Mouse (Mus musculus) MEL (cell line): ENCODE results near the gene Lilr4b. TPM values are rescaled to one million over a fixed set of nuclear protein-coding genes. Genes with fewer than 3 reads are reported as not detected.
A peak's percentile ranks its signal among the peaks of the same experiment; 100 is the strongest.
"Not testable (repeated sequence)": the region's sequence is repeated elsewhere in the genome, so short reads cannot be mapped to it uniquely, and the experiment has no call there.

ENCODE experiments used
- DNase-seq: peaks from one replicate; pipeline ENCODE4 v3.0.0; 2011; ENCODE audit warnings: low read depth, low spot score
- H3K27ac ChIP-seq: 2 replicates; pipeline ENCODE4 v1.5.1; 2012; ENCODE audit warnings: low read depth, mild to moderate bottlenecking, control low read depth, low read length, moderate library complexity; ENCODE audit not compliant: control insufficient read depth
- H3K27me3 ChIP-seq, 2 experiments: fragments of 150-350 bp in 1 of 2; sonication (generic) in 1 of 2; 2 replicates each; pipeline ENCODE4 v1.6.1; 2012; ENCODE audit warnings: low read length in 2 of 2, mild to moderate bottlenecking in 2 of 2, improper control_type of control experiment in 1 of 2, moderate library complexity in 1 of 2; ENCODE audit not compliant: insufficient read depth in 2 of 2, control insufficient read depth in 1 of 2
- H3K36me3 ChIP-seq, 2 experiments: 2 replicates each; pipeline ENCODE4 v1.6.1; 2012 to 2014; ENCODE audit warnings: low read length in 2 of 2, improper control_type of control experiment in 1 of 2, inconsistent platforms in 1 of 2, mild to moderate bottlenecking in 1 of 2; ENCODE audit not compliant: insufficient read depth in 2 of 2, control insufficient read depth in 1 of 2
- H3K4me1 ChIP-seq, 2 experiments: fragments of 150-350 bp in 1 of 2; sonication (generic) in 1 of 2; 2 replicates each; pipeline ENCODE4 v1.6.1; 2012; ENCODE audit warnings: low read length in 2 of 2, improper control_type of control experiment in 1 of 2, mild to moderate bottlenecking in 1 of 2; ENCODE audit not compliant: insufficient read depth in 2 of 2, control insufficient read depth in 1 of 2
- H3K4me3 ChIP-seq, 2 experiments: fragments of 150-350 bp in 1 of 2; sonication (generic) in 1 of 2; 2 replicates each; pipeline ENCODE4 v1.5.1; 2012; ENCODE audit warnings: low read depth in 2 of 2, low read length in 2 of 2, mild to moderate bottlenecking in 2 of 2, moderate library complexity in 2 of 2, control low read depth in 1 of 2, improper control_type of control experiment in 1 of 2; ENCODE audit not compliant: control insufficient read depth in 1 of 2, insufficient read depth in 1 of 2
- H3K79me2 ChIP-seq: 2 replicates; pipeline ENCODE4 v1.6.1; 2012; ENCODE audit warnings: mild to moderate bottlenecking, low read length, moderate library complexity; ENCODE audit not compliant: control insufficient read depth, poor library complexity, insufficient read depth
- H3K9ac ChIP-seq: 2 replicates; pipeline ENCODE4 v1.6.1; 2012; ENCODE audit warnings: low read depth, mild to moderate bottlenecking, control low read depth, low read length, moderate library complexity; ENCODE audit not compliant: control insufficient read depth, poor library complexity, severe bottlenecking
- H3K9me3 ChIP-seq: fragments of 150-350 bp; sonication (generic); replicated peaks from 2 replicates; pipeline ENCODE4 v1.6.1; 2012; ENCODE audit warnings: mild to moderate bottlenecking, low read length, improper control_type of control experiment, moderate library complexity; ENCODE audit not compliant: insufficient read depth
- BHLHE40 ChIP-seq: IDR thresholded peaks from 2 replicates; pipeline ENCODE4 v1.6.1; 2012; ENCODE audit warnings: low read depth, mild to moderate bottlenecking, inconsistent platforms, low read length, improper control_type of control experiment, borderline replicate concordance
- CHD1 ChIP-seq: IDR thresholded peaks from 2 replicates; pipeline ENCODE4 v1.6.1; 2012; ENCODE audit warnings: low read depth, mild to moderate bottlenecking, inconsistent platforms, low read length, improper control_type of control experiment
- CTCF ChIP-seq, 3 experiments: IDR thresholded peaks in 2 of 3; conservative IDR thresholded peaks in 1 of 3; 2 replicates each; pipeline ENCODE4 v1.5.1; 2011 to 2012; ENCODE audit warnings: low read length in 3 of 3, low read depth in 2 of 3, mild to moderate bottlenecking in 2 of 3, improper control_type of control experiment in 1 of 3, inconsistent platforms in 1 of 3, mixed read lengths in 1 of 3, moderate library complexity in 1 of 3; ENCODE audit not compliant: control insufficient read depth in 1 of 3, insufficient read depth in 1 of 3, poor library complexity in 1 of 3, severe bottlenecking in 1 of 3
- E2F4 ChIP-seq: IDR thresholded peaks from 2 replicates; pipeline ENCODE4 v1.6.1; 2011; ENCODE audit warnings: low read depth, low read length, improper control_type of control experiment, borderline replicate concordance
- ELF1 ChIP-seq: IDR thresholded peaks from 2 replicates; pipeline ENCODE4 v1.6.1; 2014; ENCODE audit warnings: low read depth, mild to moderate bottlenecking, inconsistent platforms, low read length, improper control_type of control experiment, moderate library complexity
- EP300 ChIP-seq, 2 experiments: IDR thresholded peaks; 2 replicates each; pipeline ENCODE4 v1.6.1; 2011; ENCODE audit warnings: improper control_type of control experiment in 2 of 2, low read length in 2 of 2, low read depth in 1 of 2, mild to moderate bottlenecking in 1 of 2
- ETS1 ChIP-seq: IDR thresholded peaks from 2 replicates; pipeline ENCODE4 v1.6.1; 2012; ENCODE audit warnings: low read depth, mild to moderate bottlenecking, inconsistent platforms, low read length, improper control_type of control experiment, moderate library complexity
- GABPA ChIP-seq: IDR thresholded peaks from 2 replicates; pipeline ENCODE4 v1.6.1; 2012; ENCODE audit warnings: low read depth, mild to moderate bottlenecking, inconsistent platforms, low read length, improper control_type of control experiment, moderate library complexity
- HCFC1 ChIP-seq: IDR thresholded peaks from 2 replicates; pipeline ENCODE4 v1.6.1; 2012; ENCODE audit warnings: low read depth, mild to moderate bottlenecking, inconsistent platforms, low read length, improper control_type of control experiment, moderate library complexity
- JUND ChIP-seq: IDR thresholded peaks from 2 replicates; pipeline ENCODE4 v1.6.1; 2011; ENCODE audit warnings: low read depth, mild to moderate bottlenecking, improper control_type of control experiment, low read length
- MAFK ChIP-seq: IDR thresholded peaks from 2 replicates; pipeline ENCODE4 v1.6.1; 2011; ENCODE audit warnings: low read depth, mild to moderate bottlenecking, low read length, improper control_type of control experiment, borderline replicate concordance
- MAX ChIP-seq: IDR thresholded peaks from 2 replicates; pipeline ENCODE4 v1.6.1; 2011; ENCODE audit warnings: low read length, improper control_type of control experiment
- MAZ ChIP-seq: IDR thresholded peaks from 2 replicates; pipeline ENCODE4 v1.6.1; 2012; ENCODE audit warnings: low read depth, mild to moderate bottlenecking, inconsistent platforms, low read length, improper control_type of control experiment
- MEF2A ChIP-seq: IDR thresholded peaks from 2 replicates; pipeline ENCODE4 v1.6.1; 2014; ENCODE audit warnings: low read depth, mild to moderate bottlenecking, inconsistent platforms, low read length, improper control_type of control experiment; ENCODE audit not compliant: poor library complexity, insufficient replicate concordance, severe bottlenecking; ENCODE audit errors: extremely low read depth
- MXI1 ChIP-seq: IDR thresholded peaks from 2 replicates; pipeline ENCODE4 v1.6.1; 2011; ENCODE audit warnings: mild to moderate bottlenecking, low read depth, low read length, improper control_type of control experiment
- MYB ChIP-seq: IDR thresholded peaks from 2 replicates; pipeline ENCODE4 v1.6.1; 2011; ENCODE audit warnings: mild to moderate bottlenecking, low read depth, low read length, improper control_type of control experiment
- MYC ChIP-seq: IDR thresholded peaks from 2 replicates; pipeline ENCODE4 v1.6.1; 2011; ENCODE audit warnings: low read depth, mild to moderate bottlenecking, low read length, improper control_type of control experiment, moderate library complexity
- NELFE ChIP-seq: IDR thresholded peaks from 2 replicates; pipeline ENCODE4 v1.6.1; 2011; ENCODE audit warnings: low read depth, low read length, improper control_type of control experiment
- NRF1 ChIP-seq: IDR thresholded peaks from 2 replicates; pipeline ENCODE4 v1.6.1; 2014; ENCODE audit warnings: low read depth, mild to moderate bottlenecking, inconsistent platforms, low read length, improper control_type of control experiment, moderate library complexity; ENCODE audit not compliant: poor library complexity, insufficient read depth, severe bottlenecking
- POLR2A ChIP-seq, 2 experiments: IDR thresholded peaks; 2 replicates each; pipeline ENCODE4 v1.6.1; 2011 to 2012; ENCODE audit warnings: low read length in 2 of 2, mild to moderate bottlenecking in 2 of 2, control low read depth in 1 of 2, improper control_type of control experiment in 1 of 2, low read depth in 1 of 2, moderate library complexity in 1 of 2; ENCODE audit not compliant: control insufficient read depth in 1 of 2, insufficient read depth in 1 of 2, poor library complexity in 1 of 2
- POLR2AphosphoS2 ChIP-seq: IDR thresholded peaks from 2 replicates; pipeline ENCODE4 v1.6.1; 2011; ENCODE audit warnings: low read length, improper control_type of control experiment
- RAD21 ChIP-seq: IDR thresholded peaks from 2 replicates; pipeline ENCODE4 v1.6.1; 2011; ENCODE audit warnings: mild to moderate bottlenecking, low read depth, low read length, improper control_type of control experiment
- RCOR1 ChIP-seq: IDR thresholded peaks from 2 replicates; pipeline ENCODE4 v1.6.1; 2012; ENCODE audit warnings: low read depth, mild to moderate bottlenecking, inconsistent platforms, low read length, improper control_type of control experiment
- SIN3A ChIP-seq: IDR thresholded peaks from 2 replicates; pipeline ENCODE4 v1.6.1; 2012; ENCODE audit warnings: low read length, improper control_type of control experiment, inconsistent platforms
- SMC3 ChIP-seq: IDR thresholded peaks from 2 replicates; pipeline ENCODE4 v1.6.1; 2011; ENCODE audit warnings: low read depth, low read length, improper control_type of control experiment
- TBP ChIP-seq: IDR thresholded peaks from 2 replicates; pipeline ENCODE4 v1.8.0; 2011; ENCODE audit warnings: low read depth, low read length, improper control_type of control experiment
- UBTF ChIP-seq: IDR thresholded peaks from 2 replicates; pipeline ENCODE4 v1.6.1; 2012; ENCODE audit warnings: low read depth, mild to moderate bottlenecking, inconsistent platforms, low read length, improper control_type of control experiment, moderate library complexity, borderline replicate concordance; ENCODE audit not compliant: insufficient read depth
- USF2 ChIP-seq, 2 experiments: IDR thresholded peaks; 2 replicates each; pipeline ENCODE4 v1.6.1; 2011 to 2012; ENCODE audit warnings: improper control_type of control experiment in 2 of 2, low read length in 2 of 2, borderline replicate concordance in 1 of 2, inconsistent platforms in 1 of 2, low read depth in 1 of 2, mild to moderate bottlenecking in 1 of 2; ENCODE audit not compliant: insufficient read depth in 1 of 2
- ZC3H11A ChIP-seq: IDR thresholded peaks from 2 replicates; pipeline ENCODE4 v1.6.1; 2012; ENCODE audit warnings: low read depth, mild to moderate bottlenecking, inconsistent platforms, low read length, improper control_type of control experiment
- ZKSCAN1 ChIP-seq: IDR thresholded peaks from 2 replicates; pipeline ENCODE4 v1.6.1; 2012; ENCODE audit warnings: low read depth, mild to moderate bottlenecking, inconsistent platforms, low read length, improper control_type of control experiment, moderate library complexity
- ZNF384 ChIP-seq: IDR thresholded peaks from 2 replicates; pipeline ENCODE4 v1.6.1; 2012; ENCODE audit warnings: low read depth, mild to moderate bottlenecking, inconsistent platforms, low read length, improper control_type of control experiment
- polyA plus RNA-seq, 2 experiments: library from polyadenylated mRNA; stranded (reverse) in 1 of 2; unstranded in 1 of 2; fragments of >175 nt in 1 of 2; fragments of >200 nt in 1 of 2; gene quantifications; 2 replicates each; pipeline versions ENCODE4 v1.2.1 to v1.2.4; 2012; ENCODE audit warnings: low replicate concordance in 2 of 2, low read depth in 1 of 2; ENCODE audit not compliant: insufficient read length in 2 of 2, insufficient read depth in 1 of 2, missing spikeins in 1 of 2
- total RNA-seq: library from RNA; depleted of rRNA; stranded (reverse); fragments of 300-350 nt; gene quantifications from 2 replicates; pipeline ENCODE4 v1.2.3, GENCODE M21; 2012; rRNA removed

Lilr4b gene
- total RNA-seq (not detected in 2 replicates), polyA plus RNA-seq (not detected)

DNA sequence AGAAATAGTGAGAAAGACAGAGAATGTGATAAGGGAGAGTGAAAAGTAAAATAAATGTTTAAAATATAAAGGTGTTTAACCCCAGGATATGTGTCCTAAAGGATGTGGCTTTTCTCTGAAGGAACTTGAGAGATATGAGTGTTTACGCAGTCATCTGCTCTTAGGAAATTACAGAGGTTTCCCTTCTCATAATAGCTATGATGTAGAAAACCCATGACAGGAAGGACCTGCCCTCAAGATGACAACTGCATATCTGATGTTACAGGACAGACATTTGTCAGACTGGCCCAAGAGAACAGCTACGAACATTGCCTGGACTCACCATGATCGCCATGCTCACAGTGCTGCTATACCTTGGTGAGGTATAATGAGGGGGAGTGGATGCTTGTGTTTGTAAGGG is at the start of gene Lilr4b, which contains the start of gene Gm49339:
TSS of gene Lilr4b (plus strand) at position 236 of the 400 bp plus-strand sequence.
TSS of gene Gm49339 (plus strand) at position 216 of the 400 bp plus-strand sequence.
- H3K4me3 ChIP-seq, H3K27ac ChIP-seq, H3K9ac ChIP-seq, H3K79me2 ChIP-seq, H3K27me3 ChIP-seq, H3K9me3 ChIP-seq, DNase-seq, H3K4me1 ChIP-seq, H3K36me3 ChIP-seq: not testable (repeated sequence)

DNA sequence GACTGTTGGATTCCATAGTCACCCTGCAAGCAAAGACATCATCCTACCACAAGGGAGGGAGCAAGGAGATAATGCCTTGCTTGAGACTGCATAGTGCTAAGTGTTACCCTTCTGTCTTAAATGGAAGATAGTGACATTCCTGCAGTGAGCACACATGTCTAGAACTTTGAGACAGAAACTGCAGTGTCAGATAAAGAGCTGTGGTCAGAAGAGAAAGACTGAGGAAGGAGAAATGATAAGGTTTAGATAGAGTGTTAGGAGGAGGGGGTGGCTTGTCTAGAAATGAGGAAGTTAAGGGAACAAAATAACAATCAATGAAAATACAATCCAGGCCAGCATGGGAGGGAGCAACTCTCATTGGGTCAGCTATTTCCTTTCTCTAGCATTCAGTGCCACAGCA is 47.5 kb upstream of the Lilr4b start:
- DNase-seq: peak; percentile 87
- H3K9me3 ChIP-seq: no peaks in the 10 kb centered on the region
- H3K27ac ChIP-seq: peak overlapping the region; percentile 36
- H3K27me3 ChIP-seq: no peaks in the 10 kb centered on the region
- no peak overlapping the region for H3K4me3 ChIP-seq
- peaks cover 0 to 10% of the 10 kb centered on the region in 2 experiments; a peak in 2 of 4 replicates for H3K36me3 ChIP-seq
- H3K79me2 ChIP-seq: no peaks in the 10 kb centered on the region
- H3K9ac ChIP-seq: no peak overlapping the region
- peaks cover 7 to 8% of the 10 kb centered on the region in 2 experiments for H3K4me1 ChIP-seq
- TF ChIP-seq RAD21 (no peak), MEF2A (peak; percentile 47; the same call in 1 of the 2 replicates), GABPA (no peak), POLR2AphosphoS2 (no peak), NRF1 (no peak), MAZ (peak; percentile 94), RCOR1 (peak; percentile 97), EP300 (IDR thresholded peaks at IDR 0.05; ENCODE audit: low read depth in 1 of 2, low read length in 2 of 2) (peak; percentile 95 to 97), JUND (no peak), USF2 (IDR thresholded peaks at IDR 0.05; ENCODE audit: borderline replicate concordance in 1 of 2, insufficient read depth in 1 of 2, low read depth in 1 of 2, low read length in 2 of 2) (no peak), ETS1 (peak; percentile 96), ZNF384 (peak; percentile 24; the same call in 1 of the 2 replicates), MAFK (peak; percentile 90), SIN3A (peak; percentile 70), MAX (0 out of 2 replicates have a peak, but pooled peaks have one; percentile 30), HCFC1 (peak; percentile 37; the same call in 1 of the 2 replicates), MXI1 (peak; percentile 81), ELF1 (0 out of 2 replicates have a peak, but pooled peaks have one; percentile 11), SMC3 (no peak), MYB (no peak), CHD1 (no peak), ZC3H11A (no peak), POLR2A (IDR thresholded peaks at IDR 0.05; ENCODE audit: control insufficient read depth in 1 of 2, insufficient read depth in 1 of 2, low read depth in 1 of 2, low read length in 2 of 2, poor library complexity in 1 of 2) (no peak), CTCF (IDR thresholded peaks at IDR 0.05 in 2 of 3, conservative IDR thresholded peaks at IDR 0.05 in 1 of 3; ENCODE audit: control insufficient read depth in 1 of 3, insufficient read depth in 1 of 3, low read depth in 2 of 3, low read length in 3 of 3, poor library complexity in 1 of 3, severe bottlenecking in 1 of 3) (no peak), TBP (peak; percentile 44; the same call in 1 of the 2 replicates), UBTF (no peak), ZKSCAN1 (no peak), BHLHE40 (peak; percentile 68; the same call in 1 of the 2 replicates), MYC (peak; percentile 91), NELFE (no peak), E2F4 (no peak)
